Mouse (Mus musculus): ENCODE measurements around the gene Abca5.

DNA sequence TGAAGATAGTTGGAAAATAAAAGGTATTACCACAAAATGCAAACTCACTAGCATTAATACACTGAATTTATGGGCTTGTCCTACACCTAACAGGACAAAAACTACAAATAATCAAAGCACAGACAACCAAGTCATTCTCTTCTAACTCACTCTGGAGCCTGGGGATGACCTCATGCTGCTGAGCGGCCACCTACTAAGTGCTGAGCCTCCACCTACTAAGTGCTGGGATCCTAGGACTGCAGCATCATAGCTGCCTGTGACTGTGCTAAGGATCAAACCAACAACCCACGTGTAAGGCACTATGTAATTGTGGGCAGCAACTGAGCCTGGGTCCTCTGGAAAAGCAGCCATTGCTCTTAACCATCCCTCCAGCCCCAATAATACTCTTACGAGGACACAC lies 51.2 kb downstream of the Abca5 start:
- no peak for TF ChIP-seq CTCF (IDR thresholded peaks at IDR 0.05; ENCODE audit: borderline replicate concordance, control insufficient read depth, extremely low read depth, insufficient read depth, low read length, poor library complexity)
- TF ChIP-seq POLR2A (IDR thresholded peaks at IDR 0.05; ENCODE audit: control insufficient read depth, extremely low read depth, insufficient read depth, low read length, poor library complexity) = no peak
